Comparison of ENCODE assay signal across 9 mouse cellular contexts in genomic region chr3:108070295-108071293, GRCm38 (mm10). TPM values are rescaled to one million over a fixed set of nuclear protein-coding genes. Genes with fewer than 3 reads are reported as not detected.
A peak's percentile ranks its signal among the peaks of the same experiment; 100 is the strongest.
DNase-seq lines count a peak whose midpoint lies in the region; ATAC-seq and TF ChIP-seq lines count a peak whose summit lies in the region.
"Had no signal": no experiment of that assay in that cellular context is flagged by ENCODE, and none has a peak within 500 bp of the region (broad histone marks: within the 10 kb centered on the region; RNA-seq: fewer than 3 reads in every experiment).

No protein-coding gene starts in this region.

- H3K27me3 ChIP-seq in forebrain, embryonic 14.5 days (replicated peaks; ENCODE audit: control insufficient read depth, insufficient read depth, low read length): no peaks in the 10 kb centered on the region
- no peaks in the 10 kb centered on the region for H3K27me3 ChIP-seq in forebrain, embryonic 12.5 days
- H3K27me3 ChIP-seq in lung, embryonic 14.5 days (ENCODE audit: insufficient read depth, low read length): no peaks in the 10 kb centered on the region
- no peaks in the 10 kb centered on the region for H3K27me3 ChIP-seq in spleen, adult 2 months (ENCODE audit: control insufficient read depth, insufficient read depth, low read length)

- no peaks in the 10 kb centered on the region for H3K9me3 ChIP-seq in forebrain, embryonic 14.5 days (replicated peaks; ENCODE audit: control insufficient read depth, low read length)
- H3K9me3 ChIP-seq in forebrain, embryonic 12.5 days: no peaks in the 10 kb centered on the region
- H3K9me3 ChIP-seq in lung, embryonic 14.5 days (ENCODE audit: low read depth, low read length): no peaks in the 10 kb centered on the region

- H3K36me3 ChIP-seq in forebrain, embryonic 14.5 days (ENCODE audit: control insufficient read depth, insufficient read depth, low read length): peaks cover 21% of the 10 kb centered on the region
- peaks cover 19% of the 10 kb centered on the region for H3K36me3 ChIP-seq in forebrain, embryonic 12.5 days (replicated peaks)
- peaks cover 26% of the 10 kb centered on the region for H3K36me3 ChIP-seq in lung, embryonic 14.5 days (ENCODE audit: insufficient read depth)
- H3K36me3 ChIP-seq in spleen, adult 2 months (ENCODE audit: control insufficient read depth, insufficient read depth, low read length): peaks cover 9% of the 10 kb centered on the region

- peak; percentile 76 for TF ChIP-seq CTCF in lung, embryonic 14.5 days (IDR thresholded peaks at IDR 0.05; ENCODE audit: low read depth)
- TF ChIP-seq CTCF in spleen, adult 2 months (IDR thresholded peaks at IDR 0.05; ENCODE audit: extremely low read depth, insufficient read depth, insufficient read length, insufficient replicate concordance): peak; percentile 93

- no peak for TF ChIP-seq POLR2A in spleen, adult 2 months (IDR thresholded peaks at IDR 0.05; ENCODE audit: low read depth, low read length)

- 0 out of 2 replicates have a peak, but pooled peaks have one; percentile 13 for ATAC-seq in forebrain, embryonic 14.5 days
- no peak for ATAC-seq in forebrain, embryonic 12.5 days (ENCODE audit: low FRiP score)
- peak; percentile 32; the same call in 1 of the 2 replicates for ATAC-seq in lung, embryonic 14.5 days (ENCODE audit: insufficient read depth)

- no peak overlapping the region for H3K9ac ChIP-seq in forebrain, embryonic 14.5 days (ENCODE audit: low read length)
- no peak overlapping the region for H3K9ac ChIP-seq in forebrain, embryonic 12.5 days
- H3K9ac ChIP-seq in lung, embryonic 14.5 days: no peak overlapping the region

- 69% methylated on average over 10 of the region's 10 CpGs for WGBS in forebrain, embryonic 14.5 days
- WGBS in forebrain, embryonic 12.5 days: 70% methylated on average over 10 of the region's 10 CpGs
- 61% methylated on average over 10 of the region's 10 CpGs for WGBS in lung, embryonic 14.5 days
- 61% methylated on average over 10 of the region's 10 CpGs for WGBS in spleen, adult 2 months

- DNase-seq in forebrain, embryonic 14.5 days (ENCODE audit: low spot score): peak; percentile 36
- peak; percentile 70 to 79 for DNase-seq in CD8-positive naive resting alpha-beta T cell, adult 2 months (ENCODE audit: low read depth in 2 of 2, low spot score in 2 of 2)
- peak; percentile 55 for DNase-seq in c-Kit-negative CD71-positive TER-119-positive erythroid progenitor cells, embryonic 14.5 days (ENCODE audit: low read depth, low spot score)
- peak; percentile 54 to 68 for DNase-seq in gastrocnemius, adult 8-10 months (ENCODE audit: low spot score in 2 of 2)
- DNase-seq in kidney, postnatal 36 days: peak; percentile 85 to 91
- DNase-seq in lung, embryonic 14.5 days: peak; percentile 64
- peak; percentile 18 to 63 for DNase-seq in spleen, adult 2 months (ENCODE audit: low read depth in 1 of 2, low spot score in 2 of 2)

- H3K27ac ChIP-seq in forebrain, embryonic 14.5 days (ENCODE audit: low read depth, low read length): no peak overlapping the region
- no peak overlapping the region for H3K27ac ChIP-seq in forebrain, embryonic 12.5 days
- H3K27ac ChIP-seq in lung, embryonic 14.5 days (ENCODE audit: low read depth): no peak overlapping the region
- H3K27ac ChIP-seq in spleen, adult 2 months (ENCODE audit: insufficient read depth, low read length): no peak overlapping the region

- H3K4me2 ChIP-seq in forebrain, embryonic 14.5 days (ENCODE audit: low read length): no peak overlapping the region
- H3K4me2 ChIP-seq in forebrain, embryonic 12.5 days: no peak overlapping the region
- H3K4me2 ChIP-seq in lung, embryonic 14.5 days: no peak overlapping the region

- H3K4me1 ChIP-seq in forebrain, embryonic 14.5 days (ENCODE audit: control insufficient read depth, insufficient read depth, low read length): no peaks in the 10 kb centered on the region
- no peaks in the 10 kb centered on the region for H3K4me1 ChIP-seq in forebrain, embryonic 12.5 days
- no peaks in the 10 kb centered on the region for H3K4me1 ChIP-seq in lung, embryonic 14.5 days (ENCODE audit: insufficient read depth)
- H3K4me1 ChIP-seq in spleen, adult 2 months (ENCODE audit: control insufficient read depth, insufficient read depth, insufficient read length): no peaks in the 10 kb centered on the region

- H3K4me3 ChIP-seq in forebrain, embryonic 14.5 days (ENCODE audit: low read depth, low read length): no peak overlapping the region
- H3K4me3 ChIP-seq in forebrain, embryonic 12.5 days (replicated peaks): no peak overlapping the region
- H3K4me3 ChIP-seq in lung, embryonic 14.5 days (ENCODE audit: low read depth, low read length): no peak overlapping the region
- no peak overlapping the region for H3K4me3 ChIP-seq in spleen, adult 2 months (ENCODE audit: extremely low read depth, insufficient read depth, insufficient read length)

RNA-seq across cellular contexts. Expression of gene Ampd2, which starts 15.9 kb away (rescaled TPM):
- 27.1 and 39.0 TPM in 2 replicates for polyA plus RNA-seq in forebrain, embryonic 14.5 days (2014; fragmentation: Nextera tagmentation; extraction: Ambion mirVana)
- 47.3 and 50.5 TPM in 2 replicates for polyA plus RNA-seq in forebrain, embryonic 12.5 days (2016; fragmentation: Nextera tagmentation; extraction: Ambion mirVana)
- total RNA-seq in gastrocnemius, adult 8-10 months (2022): 1 to 10 TPM; 3.1 to 4.4 (median 3.6) TPM
- 31.4 and 37.4 TPM in 2 replicates for polyA plus RNA-seq in lung, embryonic 14.5 days (2014; fragmentation: Nextera tagmentation; extraction: Ambion mirVana)
- polyA plus RNA-seq in spleen, adult 2 months (2012; rRNA removed): 92.9 and 111 TPM in 2 replicates

RNA-seq across cellular contexts. Expression of gene Gnat2, which starts 22.0 kb away (rescaled TPM):
- 0.28 and 0.36 TPM in 2 replicates for polyA plus RNA-seq in forebrain, embryonic 14.5 days (2014; fragmentation: Nextera tagmentation; extraction: Ambion mirVana)
- 0.44 and 0.86 TPM in 2 replicates for polyA plus RNA-seq in forebrain, embryonic 12.5 days (2016; fragmentation: Nextera tagmentation; extraction: Ambion mirVana)
- 1 to 10 TPM in 1 of 4 experiments, under 1 TPM in 3; 0.62 to 1.1 (median 0.82) TPM for total RNA-seq in gastrocnemius, adult 8-10 months (2022)
- polyA plus RNA-seq in lung, embryonic 14.5 days (2014; fragmentation: Nextera tagmentation; extraction: Ambion mirVana): 0.50 and 0.97 TPM in 2 replicates
- 0.16 and 0.18 TPM in 2 replicates for polyA plus RNA-seq in spleen, adult 2 months (2012; rRNA removed)
- total RNA-seq: layer of hippocampus, postnatal 14 days had no signal

RNA-seq across cellular contexts. Expression of gene Gstm4, which starts 25.9 kb away (rescaled TPM):
- 15.3 and 17.6 TPM in 2 replicates for polyA plus RNA-seq in forebrain, embryonic 14.5 days (2014; fragmentation: Nextera tagmentation; extraction: Ambion mirVana)
- polyA plus RNA-seq in forebrain, embryonic 12.5 days (2016; fragmentation: Nextera tagmentation; extraction: Ambion mirVana): 11.3 and 12.2 TPM in 2 replicates
- total RNA-seq in gastrocnemius, adult 8-10 months (2022): 10 to 100 TPM; 11.7 to 18.7 (median 14.1) TPM
- polyA plus RNA-seq in lung, embryonic 14.5 days (2014; fragmentation: Nextera tagmentation; extraction: Ambion mirVana): 16.0 and 16.8 TPM in 2 replicates
- polyA plus RNA-seq in spleen, adult 2 months (2012; rRNA removed): 4.6 and 5.7 TPM in 2 replicates

RNA-seq across cellular contexts. Expression of gene Gstm1, which starts 52.8 kb away (rescaled TPM):
- 50.5 and 65.0 TPM in 2 replicates for polyA plus RNA-seq in forebrain, embryonic 14.5 days (2014; fragmentation: Nextera tagmentation; extraction: Ambion mirVana)
- polyA plus RNA-seq in forebrain, embryonic 12.5 days (2016; fragmentation: Nextera tagmentation; extraction: Ambion mirVana): 23.7 and 29.7 TPM in 2 replicates
- total RNA-seq in gastrocnemius, adult 8-10 months (2022): 100 to 1,000 TPM; 166 to 199 (median 185) TPM
- polyA plus RNA-seq in lung, embryonic 14.5 days (2014; fragmentation: Nextera tagmentation; extraction: Ambion mirVana): 38.1 and 42.5 TPM in 2 replicates
- polyA plus RNA-seq in spleen, adult 2 months (2012; rRNA removed): 82.6 and 98.9 TPM in 2 replicates

Comparison
In these comparisons a context has a peak if more than half of its experiments do, and no peak if none do; other contexts are left out.
1. DNase-seq: peak in every context shown above with its lines; median percentile 88 in kidney, postnatal 36 days; 74 in CD8-positive naive resting alpha-beta T cell, adult 2 months; 64 in lung, embryonic 14.5 days; 61 in gastrocnemius, adult 8-10 months; 55 in c-Kit-negative CD71-positive TER-119-positive erythroid progenitor cells, embryonic 14.5 days; 40 in spleen, adult 2 months; 36 in forebrain, embryonic 14.5 days.